Mouse (Mus musculus) stomach, embryonic 15.5 days (tissue): ENCODE measurements around the gene Ifi209. TPM values are rescaled to one million over a fixed set of nuclear protein-coding genes. Genes with fewer than 3 reads are reported as not detected.
"Not testable (repeated sequence)": the region's sequence is repeated elsewhere in the genome, so short reads cannot be mapped to it uniquely, and the experiment has no call there.

Source experiments
- ATAC-seq: fragments of 200-750 bp; cut with Nextera tagmentation; 2 replicates; pipeline ENCODE4 v1.8.0; 2017; ENCODE audit warnings: low read depth, moderate number of reproducible peaks, moderate TSS enrichment; ENCODE audit not compliant: insufficient read depth, low FRiP score
- H3K27ac ChIP-seq: fragments of 300-500 bp; sonication (generic); 2 replicates; pipeline ENCODE4 v1.5.1; 2015; ENCODE audit warnings: mild to moderate bottlenecking, inconsistent platforms
- H3K27me3 ChIP-seq: fragments of 300-500 bp; sonication (generic); replicated peaks from 2 replicates; pipeline ENCODE4 v1.6.1; 2015; ENCODE audit warnings: inconsistent platforms
- H3K36me3 ChIP-seq: fragments of 300-500 bp; sonication (generic); 2 replicates; pipeline ENCODE4 v1.6.1; 2015; ENCODE audit warnings: inconsistent platforms
- H3K4me1 ChIP-seq: fragments of 300-500 bp; sonication (generic); 2 replicates; pipeline ENCODE4 v1.6.1; 2015; ENCODE audit warnings: inconsistent platforms
- H3K4me2 ChIP-seq: fragments of 300-500 bp; sonication (generic); 2 replicates; pipeline ENCODE4 v1.6.1; 2015; ENCODE audit warnings: mild to moderate bottlenecking, inconsistent platforms
- H3K4me3 ChIP-seq: fragments of 300-500 bp; sonication (generic); replicated peaks from 2 replicates; pipeline ENCODE4 v1.5.1; 2015; ENCODE audit warnings: inconsistent platforms
- H3K9ac ChIP-seq: fragments of 300-500 bp; sonication (generic); 2 replicates; pipeline ENCODE4 v1.6.1; 2015; ENCODE audit warnings: inconsistent platforms
- H3K9me3 ChIP-seq: fragments of 300-500 bp; sonication (generic); 2 replicates; pipeline ENCODE4 v1.6.1; 2016; ENCODE audit warnings: inconsistent platforms
- WGBS: fragments of 180-500 bp; shearing (Covaris S2); methylation state at CpG from one replicate; pipeline ENCODE4 v1.1.7; 2015; 5-methylcytosine and 5-hydroxymethylcytosine counted together
- polyA plus RNA-seq: library from polyadenylated mRNA; unstranded; fragments of >200 nt; fragmentation: Nextera tagmentation; extraction: Ambion mirVana; gene quantifications from 2 replicates; pipeline ENCODE4 v1.2.1, GENCODE M21; 2015

Gene Ifi209
- polyA plus RNA-seq = 0.67 and 0.80 TPM in 2 replicates

GRCm38 (mm10) chr1:173630622-173631021, at the start of gene Ifi209:
Gene Ifi209 (plus strand): TSS chr1:173630917.
- H3K9ac ChIP-seq, H3K27me3 ChIP-seq, H3K4me1 ChIP-seq, ATAC-seq, H3K9me3 ChIP-seq, H3K36me3 ChIP-seq, H3K4me2 ChIP-seq, H3K27ac ChIP-seq, H3K4me3 ChIP-seq: not testable (repeated sequence)
- WGBS = 72% methylated on average over 2 of the region's 2 CpGs

GRCm38 (mm10) chr1:173589698-173590097, 41.0 kb upstream of the Ifi209 start:
- not testable (repeated sequence) for H3K9ac ChIP-seq, H3K27ac ChIP-seq, H3K4me3 ChIP-seq, H3K36me3 ChIP-seq, H3K4me1 ChIP-seq, ATAC-seq, H3K4me2 ChIP-seq, H3K9me3 ChIP-seq, H3K27me3 ChIP-seq
- 86% methylated on average over 2 of the region's 2 CpGs for WGBS

- H3K36me3 ChIP-seq, H3K27ac ChIP-seq, H3K27me3 ChIP-seq, H3K9me3 ChIP-seq, H3K9ac ChIP-seq, ATAC-seq, H3K4me3 ChIP-seq, H3K4me1 ChIP-seq, H3K4me2 ChIP-seq: not testable (repeated sequence)
- WGBS = 54% methylated on average over 3 of the region's 3 CpGs
These were observed 31.8 kb upstream of the Ifi209 start, which contains the start of gene Ifi213 for GRCm38 (mm10) chr1:173598838-173599494. Gene Ifi213 (minus strand): TSS chr1:173599274.

GRCm38 (mm10) chr1:173610291-173610690, 20.4 kb upstream of the Ifi209 start:
- not testable (repeated sequence) for H3K27me3 ChIP-seq, H3K9me3 ChIP-seq, ATAC-seq, H3K36me3 ChIP-seq, H3K9ac ChIP-seq, H3K27ac ChIP-seq, H3K4me3 ChIP-seq, H3K4me2 ChIP-seq, H3K4me1 ChIP-seq
- 68% methylated on average over 3 of the region's 3 CpGs for WGBS

- not testable (repeated sequence) for H3K4me3 ChIP-seq, H3K27me3 ChIP-seq, H3K27ac ChIP-seq, H3K4me1 ChIP-seq, H3K4me2 ChIP-seq, ATAC-seq, H3K9me3 ChIP-seq, H3K36me3 ChIP-seq, H3K9ac ChIP-seq
- 77% methylated on average over 2 of the region's 2 CpGs for WGBS
These were observed 8.5 kb upstream of the Ifi209 start for GRCm38 (mm10) chr1:173622216-173622615.

GRCm38 (mm10) chr1:173624052-173624451, 6.7 kb upstream of the Ifi209 start:
- no peak overlapping the region for H3K9ac ChIP-seq
- H3K9me3 ChIP-seq = no peaks in the 10 kb centered on the region
- no peak for ATAC-seq
- H3K27me3 ChIP-seq = no peaks in the 10 kb centered on the region
- H3K4me1 ChIP-seq = no peaks in the 10 kb centered on the region
- H3K27ac ChIP-seq = no peak overlapping the region
- H3K36me3 ChIP-seq = no peaks in the 10 kb centered on the region
- no peak overlapping the region for H3K4me2 ChIP-seq
- WGBS = 75% methylated on average over 2 of the region's 2 CpGs
- no peak overlapping the region for H3K4me3 ChIP-seq

GRCm38 (mm10) chr1:173626686-173627085, 4.0 kb upstream of the Ifi209 start:
- Histone ChIP-seq H3K27me3 (no peaks in the 10 kb centered on the region), H3K4me3 (no peak overlapping the region), H3K4me1 (no peaks in the 10 kb centered on the region), H3K27ac (no peak overlapping the region), H3K36me3 (no peaks in the 10 kb centered on the region), H3K9me3 (no peaks in the 10 kb centered on the region), H3K9ac (no peak overlapping the region), H3K4me2 (no peak overlapping the region)
- 69% methylated on average over 2 of the region's 2 CpGs for WGBS
- ATAC-seq = no peak

- no peak for ATAC-seq
- WGBS = 85% methylated on average over 5 of the region's 5 CpGs
- H3K4me3 ChIP-seq = no peak overlapping the region
- no peaks in the 10 kb centered on the region for H3K9me3 ChIP-seq
- H3K4me2 ChIP-seq = no peak overlapping the region
- H3K27me3 ChIP-seq = no peaks in the 10 kb centered on the region
- no peak overlapping the region for H3K9ac ChIP-seq
- no peaks in the 10 kb centered on the region for H3K36me3 ChIP-seq
- no peaks in the 10 kb centered on the region for H3K4me1 ChIP-seq
- no peak overlapping the region for H3K27ac ChIP-seq
These were observed 3.4 kb downstream of the Ifi209 start for GRCm38 (mm10) chr1:173633969-173634645.

- no peaks in the 10 kb centered on the region for H3K27me3 ChIP-seq
- no peaks in the 10 kb centered on the region for H3K9me3 ChIP-seq
- H3K4me3 ChIP-seq = no peak overlapping the region
- H3K27ac ChIP-seq = no peak overlapping the region
- WGBS = 65% methylated on average over 2 of the region's 2 CpGs
- no peaks in the 10 kb centered on the region for H3K36me3 ChIP-seq
- ATAC-seq = no peak
- no peak overlapping the region for H3K4me2 ChIP-seq
- H3K4me1 ChIP-seq = no peaks in the 10 kb centered on the region
- no peak overlapping the region for H3K9ac ChIP-seq
These were observed 14.7 kb downstream of the Ifi209 start for GRCm38 (mm10) chr1:173645393-173645792.

- Histone ChIP-seq H3K9me3 (no peaks in the 10 kb centered on the region), H3K4me1 (no peaks in the 10 kb centered on the region), H3K27ac (no peak overlapping the region), H3K27me3 (no peaks in the 10 kb centered on the region), H3K9ac (no peak overlapping the region), H3K4me3 (no peak overlapping the region), H3K4me2 (no peak overlapping the region), H3K36me3 (no peaks in the 10 kb centered on the region)
- whole genome bisulfite sequencing = 81% methylated on average over 4 of the region's 4 CpGs
- no peak for ATAC-seq
These were observed 27.3 kb downstream of the Ifi209 start for GRCm38 (mm10) chr1:173657973-173658372.

- H3K36me3 ChIP-seq, H3K4me3 ChIP-seq, H3K9me3 ChIP-seq, H3K27me3 ChIP-seq, H3K4me2 ChIP-seq, ATAC-seq, H3K4me1 ChIP-seq, H3K27ac ChIP-seq, H3K9ac ChIP-seq: not testable (repeated sequence)
- 40% methylated on average over 3 of the region's 3 CpGs for WGBS
These were observed 42.9 kb downstream of the Ifi209 start, which contains the start of gene Ifi208 for GRCm38 (mm10) chr1:173673458-173674097. Gene Ifi208 (plus strand): TSS chr1:173673675.

GRCm38 (mm10) chr1:173678605-173679004, 47.9 kb downstream of the Ifi209 start:
- H3K9me3 ChIP-seq, H3K27ac ChIP-seq, H3K4me2 ChIP-seq, H3K4me3 ChIP-seq, ATAC-seq, H3K27me3 ChIP-seq, H3K4me1 ChIP-seq, H3K9ac ChIP-seq, H3K36me3 ChIP-seq: not testable (repeated sequence)
- 74% methylated on average over 1 of the region's 1 CpGs for WGBS
